Comparison of ENCODE assay signal across 17 mouse cellular contexts in the genomic region with DNA sequence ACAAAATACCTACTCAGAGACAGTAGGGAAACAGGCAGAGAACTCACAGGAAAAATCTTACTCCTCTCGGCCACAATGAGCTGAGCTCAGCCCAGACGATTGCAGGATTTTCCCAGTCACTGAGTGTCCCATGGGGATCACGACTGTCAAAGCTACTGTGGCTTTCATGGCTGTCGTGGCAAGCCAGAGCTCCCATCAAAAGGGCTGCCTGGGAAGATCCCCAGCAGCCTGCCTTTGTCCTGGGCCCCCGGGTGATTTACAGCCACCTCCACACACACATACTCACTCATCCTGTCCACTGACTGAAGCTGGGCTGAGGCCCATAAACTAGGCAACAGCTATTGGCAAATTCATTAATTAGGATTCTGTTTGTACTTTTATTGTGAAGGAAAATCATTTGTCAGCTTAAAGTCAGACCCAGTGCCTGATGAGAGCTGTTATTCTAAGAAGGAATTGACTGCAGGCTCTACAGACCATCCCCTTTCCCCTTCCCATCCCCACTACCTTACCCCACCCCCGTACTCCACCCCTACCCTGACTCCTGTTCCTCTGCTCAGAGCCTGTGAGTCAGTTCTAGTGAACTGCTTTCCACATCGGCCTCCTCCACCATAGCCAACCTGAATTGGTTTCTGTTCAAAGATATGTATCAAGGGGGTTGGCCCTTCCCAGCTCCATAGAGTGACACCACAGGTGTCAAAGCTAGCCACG.
DNase-seq lines count a peak whose midpoint lies in the region; ATAC-seq and TF ChIP-seq lines count a peak whose summit lies in the region.
"Had no signal": no experiment of that assay in that cellular context is flagged by ENCODE, and none has a peak within 500 bp of the region (broad histone marks: within the 10 kb centered on the region; RNA-seq: fewer than 3 reads in every experiment).

No protein-coding gene starts in this region.

- H3K9me3 ChIP-seq in hindbrain, embryonic 11.5 days (ENCODE audit: control insufficient read depth, low read length): no peaks in the 10 kb centered on the region
- no peaks in the 10 kb centered on the region for H3K9me3 ChIP-seq in hindbrain, embryonic 14.5 days (ENCODE audit: control insufficient read depth, low read length)
- no peaks in the 10 kb centered on the region for H3K9me3 ChIP-seq in lung, postnatal 0 days (ENCODE audit: low read length)
- no peaks in the 10 kb centered on the region for H3K9me3 ChIP-seq in midbrain, postnatal 0 days (ENCODE audit: low read length)
- H3K9me3 ChIP-seq: heart, embryonic 12.5 days; liver, embryonic 13.5 days had no signal

- TF ChIP-seq EP300 in lung, postnatal 0 days (IDR thresholded peaks at IDR 0.05): no peak

- no peak overlapping the region for H3K4me2 ChIP-seq in hindbrain, embryonic 11.5 days (replicated peaks; ENCODE audit: low read depth, low read length)
- no peak overlapping the region for H3K4me2 ChIP-seq in hindbrain, embryonic 14.5 days (replicated peaks)
- no peak overlapping the region for H3K4me2 ChIP-seq in lung, postnatal 0 days (replicated peaks; ENCODE audit: low read depth, low read length)
- no peak overlapping the region for H3K4me2 ChIP-seq in midbrain, postnatal 0 days (ENCODE audit: low read depth, low read length, poor library complexity, severe bottlenecking)
- H3K4me2 ChIP-seq: heart, embryonic 12.5 days; liver, embryonic 13.5 days had no signal

- H3K27ac ChIP-seq in hindbrain, embryonic 11.5 days (ENCODE audit: low read depth, low read length): no peak overlapping the region
- H3K27ac ChIP-seq in hindbrain, embryonic 14.5 days: no peak overlapping the region
- no peak overlapping the region for H3K27ac ChIP-seq in lung, postnatal 0 days (ENCODE audit: low read length)
- no peak overlapping the region for H3K27ac ChIP-seq in midbrain, postnatal 0 days (ENCODE audit: low read depth, low read length)
- H3K27ac ChIP-seq: liver, embryonic 13.5 days; macrophage had no signal

- no peak for ATAC-seq in hindbrain, embryonic 11.5 days (ENCODE audit: low FRiP score)
- no peak for ATAC-seq in hindbrain, embryonic 14.5 days (ENCODE audit: low FRiP score)
- ATAC-seq in lung, postnatal 0 days: no peak
- ATAC-seq in midbrain, postnatal 0 days (ENCODE audit: low FRiP score): no peak
- ATAC-seq: forebrain, embryonic 14.5 days; intestine, postnatal 0 days had no signal

- peaks cover 8% of the 10 kb centered on the region for H3K27me3 ChIP-seq in hindbrain, embryonic 11.5 days (ENCODE audit: control insufficient read depth, insufficient read depth, low read length)
- H3K27me3 ChIP-seq in hindbrain, embryonic 14.5 days (ENCODE audit: control insufficient read depth, insufficient read depth, low read length): 0 out of 2 replicates have a peak, but pooled peaks cover 3% of the 10 kb centered on the region
- no peaks in the 10 kb centered on the region for H3K27me3 ChIP-seq in lung, postnatal 0 days (replicated peaks; ENCODE audit: insufficient read depth, low read length)
- no peaks in the 10 kb centered on the region for H3K27me3 ChIP-seq in midbrain, postnatal 0 days (ENCODE audit: insufficient read depth, low read length)
- H3K27me3 ChIP-seq: liver, embryonic 13.5 days had no signal

- no peak overlapping the region for H3K4me3 ChIP-seq in hindbrain, embryonic 11.5 days (ENCODE audit: low read depth, low read length)
- no peak overlapping the region for H3K4me3 ChIP-seq in hindbrain, embryonic 14.5 days (replicated peaks; ENCODE audit: low read length)
- H3K4me3 ChIP-seq in lung, postnatal 0 days (ENCODE audit: low read depth, low read length): no peak overlapping the region
- no peak overlapping the region for H3K4me3 ChIP-seq in midbrain, postnatal 0 days (ENCODE audit: low read depth, low read length)
- H3K4me3 ChIP-seq: heart, embryonic 12.5 days; liver, embryonic 13.5 days had no signal

- H3K9ac ChIP-seq in hindbrain, embryonic 11.5 days (ENCODE audit: low read depth, low read length): no peak overlapping the region
- H3K9ac ChIP-seq in hindbrain, embryonic 14.5 days: no peak overlapping the region
- H3K9ac ChIP-seq in lung, postnatal 0 days (replicated peaks; ENCODE audit: low read depth): no peak overlapping the region
- no peak overlapping the region for H3K9ac ChIP-seq in midbrain, postnatal 0 days (replicated peaks; ENCODE audit: low read length, poor library complexity, severe bottlenecking)
- H3K9ac ChIP-seq: heart, embryonic 12.5 days; liver, embryonic 13.5 days had no signal

- DNase-seq in hindbrain, embryonic 11.5 days (ENCODE audit: low spot score): peak; percentile 6
- DNase-seq in hindbrain, embryonic 14.5 days (ENCODE audit: low spot score): no peak
- DNase-seq in lung, postnatal 10 days: peak; percentile 11
- no peak for DNase-seq in lung, postnatal 0 days (ENCODE audit: low spot score)
- peak; percentile 57 for DNase-seq in adipocyte (ENCODE audit: low spot score)
- DNase-seq in midbrain, postnatal 0 days (ENCODE audit: low spot score): peak; percentile 33
- no peak for DNase-seq in spleen, postnatal 4 days (ENCODE audit: low spot score in 2 of 2)
- no peak for DNase-seq in cerebellum, adult 8-10 months
- DNase-seq: cerebellum, adult 11-12 months; gastrocnemius, postnatal 10 days; heart, postnatal 4 days; liver, embryonic 13.5 days; thymus, postnatal 25 days had no signal

- H3K36me3 ChIP-seq in hindbrain, embryonic 11.5 days (ENCODE audit: control insufficient read depth, insufficient read depth, low read length): no peaks in the 10 kb centered on the region
- no peaks in the 10 kb centered on the region for H3K36me3 ChIP-seq in hindbrain, embryonic 14.5 days (replicated peaks; ENCODE audit: control insufficient read depth, insufficient read depth)
- no peaks in the 10 kb centered on the region for H3K36me3 ChIP-seq in lung, postnatal 0 days (ENCODE audit: insufficient read depth, low read length)
- no peaks in the 10 kb centered on the region for H3K36me3 ChIP-seq in midbrain, postnatal 0 days (ENCODE audit: insufficient read depth, low read length)
- H3K36me3 ChIP-seq: heart, embryonic 12.5 days; liver, embryonic 13.5 days had no signal

- no peaks in the 10 kb centered on the region for H3K4me1 ChIP-seq in hindbrain, embryonic 11.5 days (replicated peaks; ENCODE audit: control insufficient read depth, insufficient read depth, low read length)
- no peaks in the 10 kb centered on the region for H3K4me1 ChIP-seq in hindbrain, embryonic 14.5 days (replicated peaks; ENCODE audit: control insufficient read depth, insufficient read depth, low read length)
- H3K4me1 ChIP-seq in lung, postnatal 0 days (ENCODE audit: insufficient read depth, low read depth, low read length): no peaks in the 10 kb centered on the region
- no peaks in the 10 kb centered on the region for H3K4me1 ChIP-seq in midbrain, postnatal 0 days (ENCODE audit: insufficient read depth, low read length)
- H3K4me1 ChIP-seq: heart, embryonic 12.5 days; liver, embryonic 13.5 days had no signal

- no peak for TF ChIP-seq CTCF in lung, postnatal 0 days (IDR thresholded peaks at IDR 0.05)
- TF ChIP-seq CTCF in midbrain, postnatal 0 days (IDR thresholded peaks at IDR 0.05): no peak

- WGBS in hindbrain, embryonic 11.5 days: 26% methylated on average over 8 of the region's 8 CpGs
- WGBS in hindbrain, embryonic 14.5 days: 30% methylated on average over 8 of the region's 8 CpGs
- WGBS in lung, postnatal 0 days: 50% methylated on average over 8 of the region's 8 CpGs
- WGBS in midbrain, postnatal 0 days: 37% methylated on average over 8 of the region's 8 CpGs

Comparison
In these comparisons a context has a peak if more than half of its experiments do, and no peak if none do; other contexts are left out.
1. DNase-seq: peak in hindbrain, embryonic 11.5 days (single experiment), lung, postnatal 10 days (single experiment), adipocyte (single experiment) and midbrain, postnatal 0 days (single experiment); none in hindbrain, embryonic 14.5 days (single experiment), lung, postnatal 0 days (single experiment), spleen, postnatal 4 days (0 of 2) and cerebellum, adult 8-10 months (single experiment).